Mouse (Mus musculus): ENCODE data around the gene Hes7. TPM values are rescaled to one million over a fixed set of nuclear protein-coding genes. Genes with fewer than 3 reads are reported as not detected.

Gene Hes7
- polyA plus RNA-seq, 1 experiment from 2014 or later, result 0.19 TPM

DNA sequence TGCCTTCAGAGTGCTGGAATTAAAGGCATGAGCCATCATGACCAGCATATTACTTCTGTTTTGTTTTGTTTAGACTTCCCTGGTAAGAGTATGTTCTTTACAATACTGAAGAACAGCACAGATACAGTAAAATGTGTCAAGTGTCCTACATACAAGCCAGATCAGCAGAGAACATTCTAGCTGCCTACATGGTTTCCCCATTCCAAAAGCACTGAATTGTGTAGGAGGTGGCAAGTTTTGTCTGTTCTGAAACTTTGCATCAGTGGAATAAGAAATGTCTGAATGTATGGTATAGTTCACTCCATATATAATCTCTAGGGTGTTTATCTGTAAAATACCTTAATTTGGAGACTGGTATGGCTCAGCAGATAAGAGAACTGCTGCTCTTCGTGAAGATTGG is 35.1 kb downstream of the Hes7 start:
- Histone ChIP-seq H3K27me3 (ENCODE audit: control insufficient read depth, insufficient read depth, low read length) (peaks cover 5% of the 10 kb centered on the region; the same call in 1 of the 2 replicates), H3K9ac (ENCODE audit: low read depth, low read length) (no peak overlapping the region), H3K4me1 (replicated peaks; ENCODE audit: control insufficient read depth, insufficient read depth, low read length) (0 out of 2 replicates have a peak, but pooled peaks cover 4% of the 10 kb centered on the region), H3K36me3 (ENCODE audit: control insufficient read depth, insufficient read depth, low read length) (no peaks in the 10 kb centered on the region), H3K9me3 (ENCODE audit: control insufficient read depth, low read length) (no peaks in the 10 kb centered on the region), H3K27ac (ENCODE audit: low read depth, low read length) (no peak overlapping the region), H3K4me2 (replicated peaks; ENCODE audit: low read depth, low read length) (no peak overlapping the region), H3K4me3 (ENCODE audit: low read depth, low read length) (no peak overlapping the region)
- WGBS, result 54% methylated on average over 1 of the region's 1 CpGs
- ATAC-seq (ENCODE audit: low FRiP score) (no peak), DNase-seq (ENCODE audit: low spot score) (no peak)

DNA sequence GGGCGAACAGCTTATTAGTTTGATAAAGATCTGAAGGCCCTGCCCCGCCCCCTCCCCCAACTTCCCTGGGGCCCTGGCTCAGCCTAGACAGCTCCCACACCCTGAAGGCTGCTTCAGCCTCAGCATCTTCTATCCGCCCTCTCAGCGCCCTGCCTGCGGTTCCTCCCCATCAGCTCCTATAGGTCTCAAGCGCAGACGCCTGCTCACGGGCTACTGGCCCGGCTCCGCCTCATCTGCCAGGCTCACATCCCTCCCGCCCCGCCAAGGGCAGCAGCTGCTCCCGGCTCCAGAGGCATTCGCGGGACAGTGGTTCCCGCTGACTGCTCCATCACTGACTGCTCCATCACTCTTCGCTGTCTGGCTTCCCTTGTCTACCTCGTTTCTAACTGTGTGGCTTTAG is 36.6 kb downstream of the Hes7 start, which contains the start of gene Alox12b:
Gene Alox12b, plus strand, starts transcription at position 190 of the 400 bp plus-strand sequence.
- Histone ChIP-seq H3K9me3 (ENCODE audit: control insufficient read depth, low read length) (no peaks in the 10 kb centered on the region), H3K27me3 (ENCODE audit: control insufficient read depth, insufficient read depth, low read length) (peaks cover 5% of the 10 kb centered on the region; the same call in 1 of the 2 replicates), H3K4me2 (replicated peaks; ENCODE audit: low read depth, low read length) (peak within 1 kb of the TSS; percentile 44), H3K36me3 (ENCODE audit: control insufficient read depth, insufficient read depth, low read length) (no peaks in the 10 kb centered on the region), H3K27ac (ENCODE audit: low read depth, low read length) (no peak within 1 kb of the TSS), H3K4me3 (ENCODE audit: low read depth, low read length) (peak within 1 kb of the TSS; percentile 10), H3K4me1 (replicated peaks; ENCODE audit: control insufficient read depth, insufficient read depth, low read length) (0 out of 2 replicates have a peak, but pooled peaks cover 4% of the 10 kb centered on the region), H3K9ac (ENCODE audit: low read depth, low read length) (no peak within 1 kb of the TSS)
- WGBS, result 5% methylated on average over 16 of the region's 18 CpGs
- peak; percentile 54; the same call in 1 of the 2 replicates for ATAC-seq (ENCODE audit: low FRiP score)
- peak; percentile 67 for DNase-seq (ENCODE audit: low spot score)

DNA sequence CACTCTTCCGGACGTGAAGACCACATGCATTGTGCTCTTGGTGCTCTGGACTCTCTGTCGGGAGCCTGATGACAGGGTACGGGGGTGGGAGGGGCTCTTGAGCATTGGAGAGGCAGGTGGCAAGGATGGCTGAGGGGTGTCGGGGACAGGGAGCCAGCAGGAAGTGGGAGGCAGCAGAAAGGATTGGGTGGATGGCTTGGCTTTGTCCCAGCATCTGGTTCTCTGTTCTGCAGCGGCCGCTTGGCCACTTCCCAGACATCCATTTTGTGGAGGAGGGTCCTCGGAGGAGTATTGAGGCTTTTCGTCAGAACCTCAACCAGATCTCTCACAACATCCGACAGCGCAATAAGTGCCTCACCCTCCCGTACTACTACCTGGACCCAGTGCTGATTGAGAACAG is 49.1 kb downstream of the Hes7 start:
- Histone ChIP-seq H3K9me3 (ENCODE audit: control insufficient read depth, low read length) (no peaks in the 10 kb centered on the region), H3K27ac (ENCODE audit: low read depth, low read length) (no peak overlapping the region), H3K27me3 (ENCODE audit: control insufficient read depth, insufficient read depth, low read length) (no peaks in the 10 kb centered on the region), H3K4me1 (replicated peaks; ENCODE audit: control insufficient read depth, insufficient read depth, low read length) (no peaks in the 10 kb centered on the region), H3K4me2 (replicated peaks; ENCODE audit: low read depth, low read length) (no peak overlapping the region), H3K9ac (ENCODE audit: low read depth, low read length) (no peak overlapping the region), H3K36me3 (ENCODE audit: control insufficient read depth, insufficient read depth, low read length) (no peaks in the 10 kb centered on the region), H3K4me3 (ENCODE audit: low read depth, low read length) (no peak overlapping the region)
- 89% methylated on average over 12 of the region's 12 CpGs for WGBS
- ATAC-seq (ENCODE audit: low FRiP score), result no peak
- no peak for DNase-seq (ENCODE audit: low spot score)

DNA sequence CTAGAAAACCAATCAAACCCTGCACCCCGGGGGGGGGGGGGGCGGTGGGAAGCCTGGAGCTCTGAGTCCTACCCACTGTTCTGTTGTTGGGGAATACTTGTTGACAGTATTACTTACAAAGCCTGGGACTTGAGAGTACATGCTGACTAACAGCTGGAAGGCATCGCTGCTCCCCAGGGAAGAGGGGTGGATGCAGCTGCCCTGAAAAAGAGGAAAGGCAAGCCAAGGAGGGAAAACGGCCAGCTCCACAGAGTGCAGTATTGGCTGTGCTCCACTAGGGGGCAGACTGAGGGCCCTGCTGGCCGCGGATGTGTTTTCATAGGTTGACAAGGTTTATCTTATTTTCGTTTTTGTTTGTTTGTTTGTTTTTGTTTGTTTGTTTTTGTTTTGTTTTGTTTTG is 51.4 kb downstream of the Hes7 start:
- DNase-seq (ENCODE audit: low spot score) (peak; percentile 70), ATAC-seq (ENCODE audit: low FRiP score) (no peak)
- Histone ChIP-seq H3K4me1 (replicated peaks; ENCODE audit: control insufficient read depth, insufficient read depth, low read length) (no peaks in the 10 kb centered on the region), H3K4me2 (replicated peaks; ENCODE audit: low read depth, low read length) (no peak overlapping the region), H3K27ac (ENCODE audit: low read depth, low read length) (no peak overlapping the region), H3K9me3 (ENCODE audit: control insufficient read depth, low read length) (no peaks in the 10 kb centered on the region), H3K4me3 (ENCODE audit: low read depth, low read length) (no peak overlapping the region), H3K27me3 (ENCODE audit: control insufficient read depth, insufficient read depth, low read length) (no peaks in the 10 kb centered on the region), H3K9ac (ENCODE audit: low read depth, low read length) (no peak overlapping the region), H3K36me3 (ENCODE audit: control insufficient read depth, insufficient read depth, low read length) (no peaks in the 10 kb centered on the region)
- 23% methylated on average over 7 of the region's 7 CpGs for WGBS

DNA sequence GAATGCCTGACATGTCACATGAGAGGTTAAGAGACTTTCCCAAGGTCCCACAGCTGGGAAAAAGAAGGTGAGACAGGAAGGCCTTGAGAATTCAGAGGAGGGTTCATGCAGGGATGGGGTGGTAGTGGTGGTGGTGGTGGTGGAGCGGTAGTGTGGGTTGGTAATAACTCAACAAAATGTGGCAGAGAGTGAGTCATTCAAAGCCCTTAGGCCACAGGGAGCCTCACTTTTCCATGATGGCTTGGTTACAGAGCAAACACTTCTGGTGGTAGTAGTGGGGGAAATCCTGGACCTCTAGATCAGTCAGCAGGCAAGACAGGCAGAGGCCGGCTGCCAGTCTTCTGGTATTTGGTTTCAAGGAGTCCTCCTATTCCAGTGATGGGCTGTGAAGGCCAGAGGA is 52.4 kb downstream of the Hes7 start:
- 85% methylated on average over 2 of the region's 2 CpGs for WGBS
- ATAC-seq (ENCODE audit: low FRiP score) (no peak), DNase-seq (ENCODE audit: low spot score) (no peak)
- Histone ChIP-seq H3K36me3 (ENCODE audit: control insufficient read depth, insufficient read depth, low read length) (no peaks in the 10 kb centered on the region), H3K9ac (ENCODE audit: low read depth, low read length) (no peak overlapping the region), H3K27me3 (ENCODE audit: control insufficient read depth, insufficient read depth, low read length) (no peaks in the 10 kb centered on the region), H3K9me3 (ENCODE audit: control insufficient read depth, low read length) (no peaks in the 10 kb centered on the region), H3K4me3 (ENCODE audit: low read depth, low read length) (no peak overlapping the region), H3K4me2 (replicated peaks; ENCODE audit: low read depth, low read length) (no peak overlapping the region), H3K27ac (ENCODE audit: low read depth, low read length) (no peak overlapping the region), H3K4me1 (replicated peaks; ENCODE audit: control insufficient read depth, insufficient read depth, low read length) (no peaks in the 10 kb centered on the region)

Other genes with a start within 250 kb of the Hes7 start
- 53.3 and 55.0 TPM in 2 replicates for gene Ndel1, start 248.5 kb upstream of the Hes7 start, polyA plus RNA-seq (2014; fragmentation: Nextera tagmentation; extraction: Ambion mirVana)
- gene Rnf222, start 231.9 kb upstream of the Hes7 start, polyA plus RNA-seq (2014; fragmentation: Nextera tagmentation; extraction: Ambion mirVana), result not detected in 2 replicates
- gene Rpl26, start 218.8 kb upstream of the Hes7 start, polyA plus RNA-seq (2014; fragmentation: Nextera tagmentation; extraction: Ambion mirVana), result 839 and 854 TPM in 2 replicates
- 0.15 and 0.18 TPM in 2 replicates for gene Odf4, start 193.3 kb upstream of the Hes7 start, polyA plus RNA-seq (2014; fragmentation: Nextera tagmentation; extraction: Ambion mirVana)
- 4.9 and 5.5 TPM in 2 replicates for gene Arhgef15, start 162.9 kb upstream of the Hes7 start, polyA plus RNA-seq (2014; fragmentation: Nextera tagmentation; extraction: Ambion mirVana)
- 1.6 and 1.8 TPM in 2 replicates for gene Slc25a35, start 152.3 kb upstream of the Hes7 start, polyA plus RNA-seq (2014; fragmentation: Nextera tagmentation; extraction: Ambion mirVana)
- gene Rangrf, start 145.2 kb upstream of the Hes7 start, polyA plus RNA-seq (2014; fragmentation: Nextera tagmentation; extraction: Ambion mirVana), result 56.0 and 59.3 TPM in 2 replicates
- gene Pfas, start 111.9 kb upstream of the Hes7 start, polyA plus RNA-seq (2014; fragmentation: Nextera tagmentation; extraction: Ambion mirVana), result 31.5 and 31.8 TPM in 2 replicates
- 48.7 and 59.5 TPM in 2 replicates for gene Ctc1, start 104.5 kb upstream of the Hes7 start, polyA plus RNA-seq (2014; fragmentation: Nextera tagmentation; extraction: Ambion mirVana)
- gene Aurkb, start 74.8 kb upstream of the Hes7 start, polyA plus RNA-seq (2014; fragmentation: Nextera tagmentation; extraction: Ambion mirVana), result 131 and 141 TPM in 2 replicates
- gene Borcs6, start 60.7 kb upstream of the Hes7 start, polyA plus RNA-seq (2014; fragmentation: Nextera tagmentation; extraction: Ambion mirVana), result 9.8 and 11.6 TPM in 2 replicates
- gene Tmem107, start 49.6 kb upstream of the Hes7 start, polyA plus RNA-seq (2014; fragmentation: Nextera tagmentation; extraction: Ambion mirVana), result 52.4 and 54.6 TPM in 2 replicates
- 85.1 and 98.1 TPM in 2 replicates for gene Vamp2, start 31.9 kb upstream of the Hes7 start, polyA plus RNA-seq (2014; fragmentation: Nextera tagmentation; extraction: Ambion mirVana)
- 5.6 and 7.4 TPM in 2 replicates for gene Per1, start 25.2 kb upstream of the Hes7 start, polyA plus RNA-seq (2014; fragmentation: Nextera tagmentation; extraction: Ambion mirVana)
- gene 9130213A22Rik, start 2.2 kb downstream of the Hes7 start, polyA plus RNA-seq (2014; fragmentation: Nextera tagmentation; extraction: Ambion mirVana), result 0.21 TPM in 1 of 2 replicates, not detected in the other
- gene Aloxe3, start 5.5 kb downstream of the Hes7 start, polyA plus RNA-seq (2014; fragmentation: Nextera tagmentation; extraction: Ambion mirVana), result 0.06 and 0.40 TPM in 2 replicates
- 0.06 and 0.20 TPM in 2 replicates for gene Alox12b, start 36.6 kb downstream of the Hes7 start, polyA plus RNA-seq (2014; fragmentation: Nextera tagmentation; extraction: Ambion mirVana)
- gene Alox8, start 77.4 kb downstream of the Hes7 start, polyA plus RNA-seq (2014; fragmentation: Nextera tagmentation; extraction: Ambion mirVana), result 0.04 TPM in 1 of 2 replicates, not detected in the other
- 0.07 TPM in 1 of 2 replicates, not detected in the other for gene Gucy2e, start 116.6 kb downstream of the Hes7 start, polyA plus RNA-seq (2014; fragmentation: Nextera tagmentation; extraction: Ambion mirVana)
- gene Cntrob, start 203.4 kb downstream of the Hes7 start, polyA plus RNA-seq (2014; fragmentation: Nextera tagmentation; extraction: Ambion mirVana), result 17.2 and 17.9 TPM in 2 replicates
- 209 and 215 TPM in 2 replicates for gene Trappc1, start 203.6 kb downstream of the Hes7 start, polyA plus RNA-seq (2014; fragmentation: Nextera tagmentation; extraction: Ambion mirVana)
- 1.4 and 3.0 TPM in 2 replicates for gene Kcnab3, start 205.9 kb downstream of the Hes7 start, polyA plus RNA-seq (2014; fragmentation: Nextera tagmentation; extraction: Ambion mirVana)
- gene Rnf227, start 220.1 kb downstream of the Hes7 start, polyA plus RNA-seq (2014; fragmentation: Nextera tagmentation; extraction: Ambion mirVana), result 28.7 and 34.9 TPM in 2 replicates
- 44.3 and 57.1 TPM in 2 replicates for gene Chd3, start 249.0 kb downstream of the Hes7 start, polyA plus RNA-seq (2014; fragmentation: Nextera tagmentation; extraction: Ambion mirVana)